Mouse (Mus musculus): ENCODE data around the gene Plce1.
"Not testable (repeated sequence)": the region's sequence is repeated elsewhere in the genome, so short reads cannot be mapped to it uniquely, and the experiment has no call there.

DNA sequence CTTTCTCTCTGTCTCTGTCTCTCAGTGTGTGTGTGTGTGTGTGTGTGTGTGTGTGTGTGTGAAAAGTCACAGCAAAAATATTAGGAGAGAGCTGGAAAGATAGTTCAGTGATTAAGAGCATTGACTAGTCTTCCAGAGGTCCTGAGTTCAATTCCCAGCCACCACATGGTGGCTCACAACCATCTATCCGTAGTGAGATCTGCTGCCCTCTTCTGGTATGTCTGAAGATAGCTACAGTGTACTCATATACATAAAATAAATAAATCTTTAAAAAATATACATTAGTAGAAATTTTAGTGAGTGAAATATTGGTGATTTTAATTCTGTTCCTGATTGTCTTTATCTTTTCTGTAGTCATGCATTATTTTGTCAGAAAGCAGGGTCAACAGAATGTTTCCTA is 161.6 kb downstream of the Plce1 start:
- TF ChIP-seq POLR2A, CTCF (IDR thresholded peaks at IDR 0.05; ENCODE audit: insufficient read depth, low read depth, low read length): not testable (repeated sequence)

Measured in olfactory bulb, adult 2 months (tissue).